Comparison of ENCODE assay signal across 23 mouse cellular contexts in genomic region chr16:41941591-41942315, GRCm38 (mm10).
DNase-seq lines count a peak whose midpoint lies in the region; ATAC-seq and TF ChIP-seq lines count a peak whose summit lies in the region.
"Had no signal": no experiment of that assay in that cellular context is flagged by ENCODE, and none has a peak within 500 bp of the region (broad histone marks: within the 10 kb centered on the region; RNA-seq: fewer than 3 reads in every experiment).

No protein-coding gene starts in this region.

- no peaks in the 10 kb centered on the region for H3K9me3 ChIP-seq in hindbrain, postnatal 0 days (ENCODE audit: low read length)
- H3K9me3 ChIP-seq: embryonic facial prominence, embryonic 12.5 days; heart, embryonic 10.5 days; heart, embryonic 15.5 days; hindbrain, embryonic 13.5 days; intestine, embryonic 15.5 days had no signal

- H3K27ac ChIP-seq in hindbrain, postnatal 0 days: no peak overlapping the region
- H3K27ac ChIP-seq: embryonic facial prominence, embryonic 12.5 days; heart, embryonic 10.5 days; heart, embryonic 15.5 days; hindbrain, embryonic 13.5 days; intestine, embryonic 15.5 days had no signal

- H3K4me2 ChIP-seq in hindbrain, postnatal 0 days (ENCODE audit: low read depth, low read length): no peak overlapping the region
- H3K4me2 ChIP-seq: embryonic facial prominence, embryonic 12.5 days; heart, embryonic 15.5 days; hindbrain, embryonic 13.5 days; intestine, embryonic 15.5 days had no signal

- H3K27me3 ChIP-seq in hindbrain, postnatal 0 days (ENCODE audit: insufficient read depth, low read length): no peaks in the 10 kb centered on the region
- H3K27me3 ChIP-seq: embryonic facial prominence, embryonic 12.5 days; heart, embryonic 15.5 days; hindbrain, embryonic 13.5 days; intestine, embryonic 15.5 days had no signal

- no peak overlapping the region for H3K9ac ChIP-seq in hindbrain, postnatal 0 days (replicated peaks; ENCODE audit: low read length)
- H3K9ac ChIP-seq: embryonic facial prominence, embryonic 12.5 days; heart, embryonic 15.5 days; hindbrain, embryonic 13.5 days; intestine, embryonic 15.5 days had no signal

- WGBS in hindbrain, postnatal 0 days: 72% methylated on average over 7 of the region's 7 CpGs

- H3K4me3 ChIP-seq in hindbrain, postnatal 0 days (ENCODE audit: low read length): no peak overlapping the region
- H3K4me3 ChIP-seq: embryonic facial prominence, embryonic 12.5 days; heart, embryonic 10.5 days; heart, embryonic 15.5 days; hindbrain, embryonic 13.5 days; intestine, embryonic 15.5 days had no signal

- DNase-seq in cerebellum, postnatal 4 days (ENCODE audit: low spot score in 2 of 2): no peak
- peak; percentile 84 for DNase-seq in cerebellum, adult 11-12 months
- DNase-seq in cerebellum, adult 9-10 months: peak; percentile 94
- peak; percentile 62 to 77 for DNase-seq in cerebellum, postnatal 25 days
- DNase-seq in lung, postnatal 14 days: no peak
- DNase-seq in spleen, adult 18-20 months: no peak
- no peak for DNase-seq in hindbrain, postnatal 0 days (ENCODE audit: low spot score)
- DNase-seq: adrenal gland, adult 8-10 months; adrenal gland, postnatal 36 days; B cell, adult 2 months; gastrocnemius, postnatal 25 days; heart, adult 11 months; heart, postnatal 14 days; kidney, adult 18-20 months had no signal

- TF ChIP-seq CTCF in hindbrain, postnatal 0 days (IDR thresholded peaks at IDR 0.05; ENCODE audit: low read depth): no peak

- H3K4me1 ChIP-seq in hindbrain, postnatal 0 days (ENCODE audit: insufficient read depth, low read length): no peaks in the 10 kb centered on the region
- H3K4me1 ChIP-seq: embryonic facial prominence, embryonic 12.5 days; heart, embryonic 15.5 days; hindbrain, embryonic 13.5 days; intestine, embryonic 15.5 days had no signal

- no peaks in the 10 kb centered on the region for H3K36me3 ChIP-seq in hindbrain, postnatal 0 days (ENCODE audit: insufficient read depth, low read length)
- H3K36me3 ChIP-seq: embryonic facial prominence, embryonic 12.5 days; G1E; heart, embryonic 10.5 days; heart, embryonic 15.5 days; hindbrain, embryonic 13.5 days; intestine, embryonic 15.5 days had no signal

- ATAC-seq in cerebellum, adult (ENCODE audit: insufficient number of reproducible peaks, low FRiP score, low TSS enrichment): peak; percentile 82
- ATAC-seq in hindbrain, postnatal 0 days: no peak
- ATAC-seq: CD4-positive, CD25-positive, alpha-beta regulatory T cell, adult 4 months; forebrain, embryonic 16.5 days; intestine, embryonic 15.5 days had no signal

Comparison
In these comparisons a context has a peak if more than half of its experiments do, and no peak if none do; other contexts are left out.
1. DNase-seq: peak in cerebellum, adult 11-12 months (single experiment), cerebellum, adult 9-10 months (single experiment) and cerebellum, postnatal 25 days (2 of 2); none in cerebellum, postnatal 4 days (0 of 2), lung, postnatal 14 days (single experiment), spleen, adult 18-20 months (0 of 2) and hindbrain, postnatal 0 days (single experiment).